In genomic region chr2:127070879-127071278, GRCm38 (mm10) we compare ENCODE assay signal across 8 mouse cellular contexts. TPM values are rescaled to one million over a fixed set of nuclear protein-coding genes. Genes with fewer than 3 reads are reported as not detected.
DNase-seq lines count a peak whose midpoint lies in the region; ATAC-seq and TF ChIP-seq lines count a peak whose summit lies in the region.

No protein-coding gene starts in this region.

- no peak for TF ChIP-seq CTCF in C2C12 (IDR thresholded peaks at IDR 0.05; ENCODE audit: control insufficient read depth, insufficient read depth, insufficient read length)

- peaks cover 7% of the 10 kb centered on the region; the same call in 1 of the 2 replicates for H3K4me1 ChIP-seq in heart, embryonic 10.5 days
- no peaks in the 10 kb centered on the region for H3K4me1 ChIP-seq in forebrain, embryonic 11.5 days (replicated peaks; ENCODE audit: control insufficient read depth, insufficient read depth, low read length)
- peaks cover 23% of the 10 kb centered on the region for H3K4me1 ChIP-seq in liver, embryonic 13.5 days (replicated peaks)

- intact Hi-C loops in left cerebral cortex, postnatal 10 days (cut with DNase I): no loop called here

- peak overlapping the region; percentile 81 for H3ac ChIP-seq in C2C12 (ENCODE audit: control insufficient read depth, insufficient read length, low read depth)

- peaks cover 12% of the 10 kb centered on the region; the same call in 1 of the 2 replicates for H3K36me3 ChIP-seq in heart, embryonic 10.5 days
- H3K36me3 ChIP-seq in C2C12 (ENCODE audit: control insufficient read depth, insufficient read depth): peaks cover 25% of the 10 kb centered on the region
- no peaks in the 10 kb centered on the region; the same call in 1 of the 2 replicates for H3K36me3 ChIP-seq in forebrain, embryonic 11.5 days (ENCODE audit: control insufficient read depth, insufficient read depth, low read length)
- peaks cover 4% of the 10 kb centered on the region for H3K36me3 ChIP-seq in liver, embryonic 13.5 days

- no peaks in the 10 kb centered on the region for H3K9me3 ChIP-seq in heart, embryonic 10.5 days
- H3K9me3 ChIP-seq in forebrain, embryonic 11.5 days (ENCODE audit: control insufficient read depth, low read length): no peaks in the 10 kb centered on the region
- no peaks in the 10 kb centered on the region for H3K9me3 ChIP-seq in liver, embryonic 13.5 days (replicated peaks)

- no peaks in the 10 kb centered on the region for H3K27me3 ChIP-seq in heart, embryonic 10.5 days (ENCODE audit: insufficient read depth, poor library complexity, severe bottlenecking)
- H3K27me3 ChIP-seq in C2C12 (ENCODE audit: control insufficient read depth, insufficient read depth, insufficient read length): no peaks in the 10 kb centered on the region
- no peaks in the 10 kb centered on the region for H3K27me3 ChIP-seq in forebrain, embryonic 11.5 days (ENCODE audit: control insufficient read depth, insufficient read depth, low read length)
- no peaks in the 10 kb centered on the region for H3K27me3 ChIP-seq in liver, embryonic 13.5 days

- no peaks in the 10 kb centered on the region for H3K79me2 ChIP-seq in C2C12 (ENCODE audit: control insufficient read depth, insufficient read depth)

- H3K4me3 ChIP-seq in heart, embryonic 10.5 days: peak overlapping the region; percentile 76
- H3K4me3 ChIP-seq in C2C12 (ENCODE audit: insufficient read depth, poor library complexity, severe bottlenecking): peak overlapping the region; percentile 44
- H3K4me3 ChIP-seq in forebrain, embryonic 11.5 days (ENCODE audit: low read depth, low read length): peak overlapping the region; percentile 50
- H3K4me3 ChIP-seq in liver, embryonic 13.5 days (replicated peaks): peak overlapping the region; percentile 78

- peak; percentile 47; the same call in 1 of the 2 replicates for ATAC-seq in forebrain, embryonic 11.5 days (replicated peaks; ENCODE audit: low FRiP score)
- peak; percentile 25; the same call in 1 of the 2 replicates for ATAC-seq in liver, embryonic 13.5 days (ENCODE audit: low read depth)

- peak overlapping the region; percentile 90 for H3K27ac ChIP-seq in heart, embryonic 10.5 days
- H3K27ac ChIP-seq in forebrain, embryonic 11.5 days (ENCODE audit: low read depth, low read length): no peak overlapping the region
- H3K27ac ChIP-seq in liver, embryonic 13.5 days: peak overlapping the region; percentile 77

- no peaks in the 10 kb centered on the region for H3K79me3 ChIP-seq in C2C12 (ENCODE audit: low read depth)

- H3K4me2 ChIP-seq in forebrain, embryonic 11.5 days (ENCODE audit: low read depth, low read length, severe bottlenecking): peak overlapping the region; percentile 63
- H3K4me2 ChIP-seq in liver, embryonic 13.5 days: peak overlapping the region; percentile 90

- H3K9ac ChIP-seq in forebrain, embryonic 11.5 days (ENCODE audit: low read length): peak overlapping the region; percentile 75
- peak overlapping the region; percentile 83 for H3K9ac ChIP-seq in liver, embryonic 13.5 days

- WGBS in heart, embryonic 10.5 days: 8% methylated on average over 9 of the region's 9 CpGs
- WGBS in forebrain, embryonic 11.5 days: 15% methylated on average over 6 of the region's 9 CpGs
- WGBS in liver, embryonic 13.5 days (ENCODE audit: insufficient replicate concordance): 9% methylated on average over 9 of the region's 9 CpGs

- DNase-seq in heart, embryonic 10.5 days (ENCODE audit: low spot score): no peak
- DNase-seq in heart, adult 18-20 months: no peak
- DNase-seq in forebrain, embryonic 11.5 days (ENCODE audit: low spot score): no peak
- no peak for DNase-seq in liver, embryonic 13.5 days
- DNase-seq in left cerebral cortex, postnatal 10 days (ENCODE audit: extremely low spot score in 1 of 2, low spot score in 2 of 2): no peak
- DNase-seq in gastrocnemius, adult 8-10 months (ENCODE audit: low spot score in 2 of 2): no peak
- no peak for DNase-seq in right cerebral cortex, postnatal 4 days

TF ChIP-seq in C2C12, 6 proteins besides CTCF, POLR2A, EP300 and RAD21:
- no peak for TF ChIP-seq MYOG (IDR thresholded peaks at IDR 0.05; ENCODE audit: control insufficient read depth, extremely low read depth, insufficient read length)

RNA-seq across cellular contexts. Expression of gene Blvra, which starts 0.4 kb away (rescaled TPM):
- polyA plus RNA-seq in heart, embryonic 10.5 days (2016; fragmentation: Nextera tagmentation; extraction: Ambion mirVana): 36.0 and 40.9 TPM in 2 replicates
- 10 to 100 TPM; 20.3 to 21.1 TPM for total RNA-seq in heart, adult 18-20 months (2021)
- polyA plus RNA-seq in C2C12 (2012; fragmentation: generic; extraction: Trizol): 32.6 TPM
- polyA plus RNA-seq in forebrain, embryonic 11.5 days (2014; fragmentation: Nextera tagmentation; extraction: Ambion mirVana): 15.2 and 20.3 TPM in 2 replicates
- 71.8 and 72.2 TPM in 2 replicates for polyA plus RNA-seq in liver, embryonic 13.5 days (2015; fragmentation: Nextera tagmentation; extraction: Ambion mirVana)
- 10 to 100 TPM; 21.0 to 24.6 TPM for total RNA-seq in left cerebral cortex, postnatal 10 days (2021)
- total RNA-seq in gastrocnemius, adult 8-10 months (2022): 10 to 100 TPM; 10.7 to 14.8 (median 12.1) TPM
